Mouse (Mus musculus): Measurements from ENCODE around the gene Mlf2. TPM values are rescaled to one million over a fixed set of nuclear protein-coding genes. Genes with fewer than 3 reads are reported as not detected.

Gene Mlf2
- total RNA-seq, 2 experiments from 2014 or later, result 195 to 197 TPM

Other genes starting within 250 kb of the Mlf2 start
- 10 to 100 TPM; 64.4 to 73.8 TPM for gene Emg1, start 219.2 kb upstream of the Mlf2 start, total RNA-seq (2021)
- 100 to 1,000 TPM; 311 to 336 TPM for gene Phb2, start 219.1 kb upstream of the Mlf2 start, total RNA-seq (2021)
- gene Ptpn6, start 192.7 kb upstream of the Mlf2 start, total RNA-seq (2021), result 1 to 10 TPM; 2.9 to 4.2 TPM
- 100 to 1,000 TPM; 285 to 321 TPM for gene Grcc10, start 190.0 kb upstream of the Mlf2 start, total RNA-seq (2021)
- gene Gm45234, start 175.4 kb upstream of the Mlf2 start, total RNA-seq (2021), result under 1 TPM in 1 of 2 experiments, not detected in 1; 0.41 TPM
- 10 to 100 TPM; 41.0 to 46.4 TPM for gene Atn1, start 174.9 kb upstream of the Mlf2 start, total RNA-seq (2021)
- 1 to 10 TPM; 2.2 to 2.9 TPM for gene Eno2, start 161.7 kb upstream of the Mlf2 start, total RNA-seq (2021)
- not detected for gene Lrrc23, start 151.7 kb upstream of the Mlf2 start, total RNA-seq (2021)
- 1 to 10 TPM; 3.6 to 4.9 TPM for gene Spsb2, start 122.7 kb upstream of the Mlf2 start, total RNA-seq (2021)
- 100 to 1,000 TPM; 830 to 887 TPM for gene Tpi1, start 117.1 kb upstream of the Mlf2 start, total RNA-seq (2021)
- 10 to 100 TPM; 74.0 to 85.5 TPM for gene Usp5, start 101.9 kb upstream of the Mlf2 start, total RNA-seq (2021)
- gene Cdca3, start 101.8 kb upstream of the Mlf2 start, total RNA-seq (2021), result under 1 TPM; 0.49 to 0.83 TPM
- 1 to 10 TPM; 5.1 to 5.9 TPM for gene Gnb3, start 91.1 kb upstream of the Mlf2 start, total RNA-seq (2021)
- 10 to 100 TPM; 10.7 to 11.6 TPM for gene P3h3, start 73.6 kb upstream of the Mlf2 start, total RNA-seq (2021)
- under 1 TPM; 0.72 to 0.98 TPM for gene Gpr162, start 67.4 kb upstream of the Mlf2 start, total RNA-seq (2021)
- under 1 TPM; 0.72 to 0.76 TPM for gene Cd4, start 43.2 kb upstream of the Mlf2 start, total RNA-seq (2021)
- under 1 TPM; 0.19 to 0.43 TPM for gene Lag3, start 19.7 kb upstream of the Mlf2 start, total RNA-seq (2021)
- gene Ptms, start 11.3 kb upstream of the Mlf2 start, total RNA-seq (2021), result 100 to 1,000 TPM; 192 to 194 TPM
- 10 to 100 TPM; 93.6 to 98.8 TPM for gene Cops7a, start 34.2 kb downstream of the Mlf2 start, total RNA-seq (2021)
- 1 to 10 TPM in 1 of 2 experiments, under 1 TPM in 1; 0.81 to 1.0 TPM for gene Pianp, start 65.3 kb downstream of the Mlf2 start, total RNA-seq (2021)
- gene Zfp384, start 77.8 kb downstream of the Mlf2 start, total RNA-seq (2021), result 10 to 100 TPM; 19.6 to 21.6 TPM
- 10 to 100 TPM; 30.5 to 34.4 TPM for gene Ing4, start 108.4 kb downstream of the Mlf2 start, total RNA-seq (2021)
- gene Acrbp, start 118.3 kb downstream of the Mlf2 start, total RNA-seq (2021), result 1 to 10 TPM; 1.7 to 2.1 TPM
- gene Lpar5, start 136.5 kb downstream of the Mlf2 start, total RNA-seq (2021), result under 1 TPM in 1 of 2 experiments, not detected in 1; 0.24 TPM
- 100 to 1,000 TPM; 118 to 127 TPM for gene Chd4, start 164.6 kb downstream of the Mlf2 start, total RNA-seq (2021)
- 10 to 100 TPM; 20.3 to 21.0 TPM for gene Nop2, start 200.5 kb downstream of the Mlf2 start, total RNA-seq (2021)
- gene Iffo1, start 213.9 kb downstream of the Mlf2 start, total RNA-seq (2021), result 1 to 10 TPM; 6.6 to 9.4 TPM
- gene Gapdh, start 235.1 kb downstream of the Mlf2 start, total RNA-seq (2021), result 1,000 to 10,000 TPM; 4,473 to 4,723 TPM

Data from heart, postnatal 36 days (tissue).